Mouse (Mus musculus) ES-Bruce4 (cell line): Measurements from ENCODE around the gene Gm49322. TPM values are rescaled to one million over a fixed set of nuclear protein-coding genes. Genes with fewer than 3 reads are reported as not detected.

ENCODE experiments used
- H3K27ac ChIP-seq: 2 replicates; pipeline ENCODE4 v1.5.1; 2012; ENCODE audit warnings: low read length, inconsistent platforms; ENCODE audit not compliant: insufficient read depth
- H3K27me3 ChIP-seq: 2 replicates; pipeline ENCODE4 v1.6.1; 2012; ENCODE audit warnings: mild to moderate bottlenecking, low read length, inconsistent platforms; ENCODE audit not compliant: control insufficient read depth, poor library complexity, insufficient read depth, severe bottlenecking
- H3K36me3 ChIP-seq: 2 replicates; pipeline ENCODE4 v1.6.1; 2012; ENCODE audit warnings: inconsistent platforms, mild to moderate bottlenecking, low read length, moderate library complexity; ENCODE audit not compliant: control insufficient read depth, poor library complexity, insufficient read depth, severe bottlenecking
- H3K4me1 ChIP-seq: one replicate; pipeline ENCODE4 v1.8.1; 2011; ENCODE audit warnings: low read length; ENCODE audit not compliant: control insufficient read depth, insufficient read depth
- H3K4me3 ChIP-seq: 2 replicates; pipeline ENCODE4 v1.5.1; 2011; ENCODE audit warnings: low read depth, mild to moderate bottlenecking, low read length
- H3K9ac ChIP-seq: 2 replicates; pipeline ENCODE4 v1.6.1; 2012; ENCODE audit warnings: low read depth, mild to moderate bottlenecking, inconsistent platforms; ENCODE audit not compliant: poor library complexity, severe bottlenecking
- H3K9me3 ChIP-seq: replicated peaks from 2 replicates; pipeline ENCODE4 v1.6.1; 2012; ENCODE audit warnings: mild to moderate bottlenecking, low read length, inconsistent platforms; ENCODE audit not compliant: control insufficient read depth, poor library complexity, insufficient read depth, severe bottlenecking
- CTCF ChIP-seq: IDR thresholded peaks from one replicate; pipeline ENCODE4 v1.8.1; 2011; ENCODE audit warnings: low read depth, low read length
- EP300 ChIP-seq: IDR thresholded peaks from 2 replicates; pipeline ENCODE4 v1.6.1; 2011; ENCODE audit warnings: low read depth, low read length; ENCODE audit not compliant: insufficient read depth
- POLR2A ChIP-seq: IDR thresholded peaks from one replicate; pipeline ENCODE4 v1.8.1; 2011; ENCODE audit warnings: low read length; ENCODE audit not compliant: insufficient read depth
- polyA plus RNA-seq: library from polyadenylated mRNA; stranded (reverse); fragments of >200 nt; gene quantifications from 2 replicates; pipeline ENCODE4 v1.2.4, GENCODE M21; 2011; ENCODE audit warnings: low read depth; ENCODE audit not compliant: missing spikeins, insufficient read depth, insufficient read length

Gm49322 gene
- polyA plus RNA-seq, 1 experiment, result 2.4 TPM

- H3K27ac ChIP-seq, result peak overlapping the region; percentile 23
- H3K36me3 ChIP-seq, result peaks cover 11% of the 10 kb centered on the region
- no peak overlapping the region for H3K4me3 ChIP-seq
- H3K4me1 ChIP-seq, result peaks cover 6% of the 10 kb centered on the region
- H3K9me3 ChIP-seq, result no peaks in the 10 kb centered on the region
- 0 out of 2 replicates have a peak overlapping the region, but pooled peaks have one; percentile 35 for H3K9ac ChIP-seq
- H3K27me3 ChIP-seq, result no peaks in the 10 kb centered on the region
- TF ChIP-seq POLR2A (no peak), EP300 (no peak), CTCF (no peak)
Measured at GRCm38 (mm10) chr10:80663485-80664196, 57.8 kb downstream of the Gm49322 start.

- Histone ChIP-seq H3K9ac (peak overlapping the region; percentile 35), H3K27me3 (no peaks in the 10 kb centered on the region), H3K4me3 (peak overlapping the region; percentile 41), H3K27ac (peak overlapping the region; percentile 85), H3K4me1 (peaks cover 6% of the 10 kb centered on the region), H3K36me3 (peaks cover 17% of the 10 kb centered on the region), H3K9me3 (no peaks in the 10 kb centered on the region)
- TF ChIP-seq POLR2A (no peak), EP300 (no peak)
Measured at GRCm38 (mm10) chr10:80664197-80665015, 58.6 kb downstream of the Gm49322 start.

- H3K27ac ChIP-seq, result peak overlapping the region; percentile 85
- peak overlapping the region; percentile 35 for H3K9ac ChIP-seq
Measured at GRCm38 (mm10) chr10:80665016-80665380, 59.2 kb downstream of the Gm49322 start.

More at GRCm38 (mm10) chr10:80665016-80665380, 59.2 kb downstream of the Gm49322 start:
- Histone ChIP-seq H3K27me3 (no peaks in the 10 kb centered on the region), H3K4me3 (peak overlapping the region; percentile 41), H3K36me3 (peaks cover 17% of the 10 kb centered on the region), H3K4me1 (peaks cover 6% of the 10 kb centered on the region), H3K9me3 (no peaks in the 10 kb centered on the region)
- TF ChIP-seq CTCF, result no peak
- TF ChIP-seq POLR2A, result no peak

Other genes with a start within 250 kb of the Gm49322 start
- 11.1 and 12.6 TPM in 2 replicates for gene Plk5, start 249.6 kb upstream of the Gm49322 start, polyA plus RNA-seq
- 25.0 and 28.0 TPM in 2 replicates for gene Mex3d, start 218.4 kb upstream of the Gm49322 start, polyA plus RNA-seq
- 81.3 and 84.8 TPM in 2 replicates for gene Mbd3, start 206.5 kb upstream of the Gm49322 start, polyA plus RNA-seq
- gene Uqcr11, start 199.2 kb upstream of the Gm49322 start, polyA plus RNA-seq, result 199 and 223 TPM in 2 replicates
- 78.0 and 78.2 TPM in 2 replicates for gene Tcf3, start 172.4 kb upstream of the Gm49322 start, polyA plus RNA-seq
- gene Onecut3, start 111.2 kb upstream of the Gm49322 start, polyA plus RNA-seq, result not detected in 2 replicates
- 1.2 and 1.6 TPM in 2 replicates for gene Atp8b3, start 66.9 kb upstream of the Gm49322 start, polyA plus RNA-seq
- 29.5 and 32.8 TPM in 2 replicates for gene Rexo1, start 44.5 kb upstream of the Gm49322 start, polyA plus RNA-seq
- 24.9 TPM in 2 replicates for gene Klf16, start 28.7 kb upstream of the Gm49322 start, polyA plus RNA-seq
- gene Abhd17a, start 15.7 kb upstream of the Gm49322 start, polyA plus RNA-seq, result 35.8 and 49.5 TPM in 2 replicates
- gene Scamp4, start 3.1 kb upstream of the Gm49322 start, polyA plus RNA-seq, result 58.4 and 68.9 TPM in 2 replicates
- gene Adat3, start 3.1 kb upstream of the Gm49322 start, polyA plus RNA-seq, result 3.6 and 5.4 TPM in 2 replicates
- 82.7 and 84.6 TPM in 2 replicates for gene Csnk1g2, start 16.8 kb downstream of the Gm49322 start, polyA plus RNA-seq
- gene Btbd2, start 51.0 kb downstream of the Gm49322 start, polyA plus RNA-seq, result 45.6 and 47.1 TPM in 2 replicates
- 54.6 and 57.4 TPM in 2 replicates for gene Mknk2, start 72.1 kb downstream of the Gm49322 start, polyA plus RNA-seq
- gene Mob3a, start 96.0 kb downstream of the Gm49322 start, polyA plus RNA-seq, result 17.5 and 19.8 TPM in 2 replicates
- gene Izumo4, start 96.2 kb downstream of the Gm49322 start, polyA plus RNA-seq, result 7.2 and 9.6 TPM in 2 replicates
- 53.8 and 55.2 TPM in 2 replicates for gene Ap3d1, start 136.2 kb downstream of the Gm49322 start, polyA plus RNA-seq
- gene Dot1l, start 149.2 kb downstream of the Gm49322 start, polyA plus RNA-seq, result 42.6 and 48.3 TPM in 2 replicates
- 90.1 and 100 TPM in 2 replicates for gene Sf3a2, start 192.2 kb downstream of the Gm49322 start, polyA plus RNA-seq
- 73.5 and 81.6 TPM in 2 replicates for gene Plekhj1, start 192.6 kb downstream of the Gm49322 start, polyA plus RNA-seq
- 0.40 TPM in 1 of 2 replicates, not detected in the other for gene Amh, start 199.2 kb downstream of the Gm49322 start, polyA plus RNA-seq
- gene Jsrp1, start 207.5 kb downstream of the Gm49322 start, polyA plus RNA-seq, result 0.85 TPM in 1 of 2 replicates, not detected in the other
- gene Oaz1, start 220.6 kb downstream of the Gm49322 start, polyA plus RNA-seq, result 471 and 498 TPM in 2 replicates
- gene Lingo3, start 238.0 kb downstream of the Gm49322 start, polyA plus RNA-seq, result 1.2 and 2.4 TPM in 2 replicates
- gene Lsm7, start 249.2 kb downstream of the Gm49322 start, polyA plus RNA-seq, result 105 and 135 TPM in 2 replicates
- gene Sppl2b, start 249.3 kb downstream of the Gm49322 start, polyA plus RNA-seq, result 5.9 and 7.6 TPM in 2 replicates